Mouse (Mus musculus): ENCODE measurements around the gene Fmnl1.

GRCm38 (mm10) chr11:103236903-103237302 is 66.0 kb downstream of the Fmnl1 start:
- TF ChIP-seq POLR2A (IDR thresholded peaks at IDR 0.05; ENCODE audit: control insufficient read depth, extremely low read depth, insufficient read depth, low read length, poor library complexity): no peak
- TF ChIP-seq CTCF (IDR thresholded peaks at IDR 0.05; ENCODE audit: borderline replicate concordance, control insufficient read depth, extremely low read depth, insufficient read depth, low read length, poor library complexity): no peak

Data from thymus, adult 2 months (tissue).